ENCODE assay signal across 11 mouse cellular contexts in genomic region chr2:165467824-165468452, GRCm38 (mm10). TPM values are rescaled to one million over a fixed set of nuclear protein-coding genes. Genes with fewer than 3 reads are reported as not detected.
A peak's percentile ranks its signal among the peaks of the same experiment; 100 is the strongest.
DNase-seq lines count a peak whose midpoint lies in the region; ATAC-seq and TF ChIP-seq lines count a peak whose summit lies in the region.
"Had no signal": no experiment of that assay in that cellular context is flagged by ENCODE, and none has a peak within 500 bp of the region (broad histone marks: within the 10 kb centered on the region; RNA-seq: fewer than 3 reads in every experiment).

No protein-coding gene starts in this region.

- no peaks in the 10 kb centered on the region for H3K4me1 ChIP-seq in lung, adult 2 months (ENCODE audit: control insufficient read depth, insufficient read depth, low read length)
- H3K4me1 ChIP-seq in heart, embryonic 12.5 days (replicated peaks) = peaks cover 3% of the 10 kb centered on the region

- WGBS in lung, adult 2 months = 30% methylated on average over 15 of the region's 15 CpGs
- WGBS in heart, embryonic 12.5 days = 47% methylated on average over 15 of the region's 15 CpGs

- peaks cover 42% of the 10 kb centered on the region for H3K27me3 ChIP-seq in heart, embryonic 12.5 days (replicated peaks)

- TF ChIP-seq CTCF in lung, adult 2 months (IDR thresholded peaks at IDR 0.05; ENCODE audit: insufficient read depth, low read length) = no peak

- no peak overlapping the region for H3K4me3 ChIP-seq in lung, adult 2 months (replicated peaks; ENCODE audit: extremely low read depth, low read depth, low read length)
- H3K4me3 ChIP-seq in heart, embryonic 12.5 days = no peak overlapping the region
- H3K4me3 ChIP-seq: embryonic facial prominence, embryonic 15.5 days; hindbrain, embryonic 15.5 days; limb, embryonic 15.5 days had no signal

- no peak for TF ChIP-seq POLR2A in lung, adult 2 months (IDR thresholded peaks at IDR 0.05; ENCODE audit: borderline replicate concordance, extremely low read depth, low read depth, low read length)

- no peak overlapping the region for H3K9ac ChIP-seq in heart, embryonic 12.5 days
- H3K9ac ChIP-seq: embryonic facial prominence, embryonic 15.5 days; hindbrain, embryonic 15.5 days; limb, embryonic 15.5 days had no signal

- DNase-seq in lung, adult 18-20 months = peak; percentile 50 to 61
- DNase-seq in lung, adult 2 months = no peak
- peak; percentile 88 to 93 for DNase-seq in kidney, postnatal 25 days
- DNase-seq in mesoderm, embryonic 11.5 days (ENCODE audit: low read depth, low spot score) = peak; percentile 16
- no peak for DNase-seq in ovary, postnatal 36 days (ENCODE audit: low spot score)
- no peak for DNase-seq in thymus, postnatal 36 days
- DNase-seq in layer of hippocampus, postnatal 14 days (ENCODE audit: low spot score in 2 of 2) = no peak

- H3K36me3 ChIP-seq in heart, embryonic 12.5 days = no peaks in the 10 kb centered on the region
- H3K36me3 ChIP-seq: embryonic facial prominence, embryonic 15.5 days; hindbrain, embryonic 15.5 days; limb, embryonic 15.5 days had no signal

- no peaks in the 10 kb centered on the region for H3K9me3 ChIP-seq in heart, embryonic 12.5 days (replicated peaks)
- H3K9me3 ChIP-seq: embryonic facial prominence, embryonic 15.5 days; hindbrain, embryonic 15.5 days; limb, embryonic 15.5 days had no signal

- ATAC-seq in heart, embryonic 12.5 days (ENCODE audit: insufficient number of reproducible peaks, low FRiP score) = peak; percentile 33; the same call in 1 of the 2 replicates

- H3K4me2 ChIP-seq in heart, embryonic 12.5 days = no peak overlapping the region
- H3K4me2 ChIP-seq: embryonic facial prominence, embryonic 15.5 days; hindbrain, embryonic 15.5 days; limb, embryonic 15.5 days had no signal

- no peak overlapping the region for H3K27ac ChIP-seq in heart, embryonic 12.5 days (ENCODE audit: poor library complexity, severe bottlenecking)
- H3K27ac ChIP-seq: embryonic facial prominence, embryonic 15.5 days; hindbrain, embryonic 15.5 days; limb, embryonic 15.5 days had no signal

RNA-seq across cellular contexts. Expression of gene Slc13a3, which starts 5.1 kb away (rescaled TPM):
- polyA plus RNA-seq in lung, adult 2 months (2012; rRNA removed) = 3.1 and 3.4 TPM in 2 replicates
- polyA plus RNA-seq in heart, embryonic 12.5 days (2016; fragmentation: Nextera tagmentation; extraction: Ambion mirVana) = 0.06 and 0.19 TPM in 2 replicates
- total RNA-seq in layer of hippocampus, postnatal 14 days (2021) = 10 to 100 TPM; 13.0 to 19.6 TPM

RNA-seq across cellular contexts. Expression of gene Trp53rka, which starts 25.2 kb away (rescaled TPM):
- 21.5 and 22.2 TPM in 2 replicates for polyA plus RNA-seq in lung, adult 2 months (2012; rRNA removed)
- 22.6 and 23.2 TPM in 2 replicates for polyA plus RNA-seq in heart, embryonic 12.5 days (2016; fragmentation: Nextera tagmentation; extraction: Ambion mirVana)
- total RNA-seq in layer of hippocampus, postnatal 14 days (2021) = 10 to 100 TPM; 16.8 to 19.9 TPM

RNA-seq across cellular contexts. Expression of gene Slc2a10, which starts 35.6 kb away (rescaled TPM):
- polyA plus RNA-seq in lung, adult 2 months (2012; rRNA removed) = 8.9 and 10.1 TPM in 2 replicates
- 5.7 and 6.3 TPM in 2 replicates for polyA plus RNA-seq in heart, embryonic 12.5 days (2016; fragmentation: Nextera tagmentation; extraction: Ambion mirVana)
- total RNA-seq in layer of hippocampus, postnatal 14 days (2021) = 1 to 10 TPM; 1.0 to 1.1 TPM

Comparison
In these comparisons a context has a peak if more than half of its experiments do, and no peak if none do; other contexts are left out.
1. DNase-seq: peak in lung, adult 18-20 months (2 of 2), kidney, postnatal 25 days (2 of 2) and mesoderm, embryonic 11.5 days (single experiment); none in lung, adult 2 months (single experiment), ovary, postnatal 36 days (single experiment), thymus, postnatal 36 days (0 of 2) and layer of hippocampus, postnatal 14 days (0 of 2).